Mouse (Mus musculus): ENCODE data around the gene Acin1.

Gene Acin1

GRCm38 (mm10) chr14:54698733-54699132 is 12.0 kb upstream of the Acin1 start, which contains the start of gene Gm29776:
Gene Gm29776, minus strand, starts transcription at chr14:54698833.
- in situ Hi-C loops (cut with MboI, MseI) = no loop called here

GRCm38 (mm10) chr14:54696752-54697151 is 10.0 kb upstream of the Acin1 start:
- in situ Hi-C loops (cut with MboI, MseI) = no loop called here

GRCm38 (mm10) chr14:54695042-54695441 is 8.3 kb upstream of the Acin1 start:
- in situ Hi-C loops (cut with MboI, MseI) = no loop called here

GRCm38 (mm10) chr14:54687251-54687650 is 520 bp upstream of the Acin1 start:
- in situ Hi-C loops (cut with MboI, MseI) = no loop called here

GRCm38 (mm10) chr14:54686063-54686521 is 639 bp downstream of the Acin1 start, which contains the start of gene 1700123O20Rik:
Gene 1700123O20Rik, plus strand, starts transcription at chr14:54686216.
- in situ Hi-C loops (cut with MboI, MseI) = no loop called here

- in situ Hi-C loops (cut with MboI, MseI) = no loop called here
These were observed 1.3 kb downstream of the Acin1 start for GRCm38 (mm10) chr14:54685471-54685870.

- in situ Hi-C loops (cut with MboI, MseI) = no loop called here
These were observed 4.3 kb downstream of the Acin1 start for GRCm38 (mm10) chr14:54682396-54682795.

- in situ Hi-C loops (cut with MboI, MseI) = no loop called here
These were observed 8.0 kb downstream of the Acin1 start for GRCm38 (mm10) chr14:54678657-54679304.

GRCm38 (mm10) chr14:54676290-54676689 is 10.4 kb downstream of the Acin1 start:
- in situ Hi-C loops (cut with MboI, MseI) = no loop called here

- in situ Hi-C loops (cut with MboI, MseI) = no loop called here
These were observed 12.4 kb downstream of the Acin1 start for GRCm38 (mm10) chr14:54674317-54674716.

- in situ Hi-C loops (cut with MboI, MseI) = no loop called here
These were observed 17.4 kb downstream of the Acin1 start for GRCm38 (mm10) chr14:54669381-54669780.

GRCm38 (mm10) chr14:54664477-54665222 is 22.1 kb downstream of the Acin1 start:
- in situ Hi-C loops (cut with MboI, MseI) = no loop called here

- in situ Hi-C loops (cut with MboI, MseI) = no loop called here
These were observed 26.7 kb downstream of the Acin1 start for GRCm38 (mm10) chr14:54660009-54660408.

GRCm38 (mm10) chr14:54653496-54653895 is 33.2 kb downstream of the Acin1 start:
- in situ Hi-C loops (cut with MboI, MseI) = no loop called here

- in situ Hi-C loops (cut with MboI, MseI) = no loop called here
These were observed 33.9 kb downstream of the Acin1 start for GRCm38 (mm10) chr14:54652787-54653186.

GRCm38 (mm10) chr14:54651556-54651955 is 35.2 kb downstream of the Acin1 start:
- in situ Hi-C loops (cut with MboI, MseI) = no loop called here

GRCm38 (mm10) chr14:54650621-54651454 is 35.9 kb downstream of the Acin1 start:
- in situ Hi-C loops (cut with MboI, MseI) = no loop called here

GRCm38 (mm10) chr14:54647900-54648299 is 38.8 kb downstream of the Acin1 start:
- in situ Hi-C loops (cut with MboI, MseI) = no loop called here

- in situ Hi-C loops (cut with MboI, MseI) = no loop called here
These were observed 39.7 kb downstream of the Acin1 start for GRCm38 (mm10) chr14:54646898-54647636.

GRCm38 (mm10) chr14:54646455-54646854 is 40.3 kb downstream of the Acin1 start:
- in situ Hi-C loops (cut with MboI, MseI) = no loop called here

- in situ Hi-C loops (cut with MboI, MseI) = loop anchor here (5.0 kb wide), 1 partner anchor 77 kb away; no protein-coding TSS in a partner anchor
These were observed 42.4 kb downstream of the Acin1 start for GRCm38 (mm10) chr14:54644294-54644693.
